Mouse (Mus musculus) embryo, embryonic 9.5 days (tissue): ENCODE measurements around the gene Pcna.
"Not testable (repeated sequence)": the region's sequence is repeated elsewhere in the genome, so short reads cannot be mapped to it uniquely, and the experiment has no call there.

ENCODE experiments used
- DNase-seq: peaks from one replicate; pipeline ENCODE4 v3.0.0-alpha.2; 2017; ENCODE audit errors: extremely low spot score

Pcna gene

GRCm38 (mm10) chr2:132252542-132253528 lies at the start of gene Pcna:
TSS of gene Pcna (minus strand) at chr2:132253314.
- peak; percentile 96 for DNase-seq

DNA sequence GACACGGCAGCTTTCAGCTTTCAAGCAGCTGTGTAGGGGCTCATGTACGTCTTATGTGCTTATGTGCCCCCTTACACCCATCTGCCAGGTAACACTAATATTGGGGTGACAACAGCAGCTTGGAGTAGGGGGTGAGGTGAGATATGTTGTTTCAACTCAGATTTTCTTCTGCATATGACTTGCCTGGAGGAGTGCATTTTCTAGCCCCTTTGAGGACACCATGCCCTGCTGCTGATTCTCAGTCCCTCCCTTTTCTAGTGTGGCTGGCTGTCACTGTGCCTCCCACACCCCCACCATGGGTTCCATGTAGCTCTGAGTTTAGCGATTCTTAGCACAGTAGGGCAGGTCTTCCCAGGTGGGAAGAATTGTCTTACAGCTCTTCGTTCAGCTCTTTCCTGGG lies 48.3 kb upstream of the Pcna start:
- no peak for DNase-seq

DNA sequence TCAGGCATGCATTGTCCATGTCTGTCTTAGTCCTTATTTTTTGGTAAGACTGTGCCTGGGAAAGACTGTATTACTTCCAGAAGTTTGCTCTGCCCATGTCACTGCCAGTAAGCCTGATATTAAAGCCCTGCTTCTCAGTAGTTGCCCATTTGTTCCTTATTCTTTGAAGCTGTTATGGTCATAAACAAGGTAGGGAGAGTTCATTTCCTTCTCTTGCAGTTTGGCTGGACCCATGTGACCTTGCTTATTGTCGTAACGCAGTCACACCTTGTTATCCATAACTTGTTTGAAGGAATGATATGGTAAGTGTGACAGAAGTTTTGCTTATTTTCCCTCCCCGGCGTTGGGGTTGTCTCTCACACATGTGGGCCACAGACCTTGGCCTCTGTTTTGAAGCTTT lies 45.1 kb upstream of the Pcna start:
- DNase-seq = no peak

DNA sequence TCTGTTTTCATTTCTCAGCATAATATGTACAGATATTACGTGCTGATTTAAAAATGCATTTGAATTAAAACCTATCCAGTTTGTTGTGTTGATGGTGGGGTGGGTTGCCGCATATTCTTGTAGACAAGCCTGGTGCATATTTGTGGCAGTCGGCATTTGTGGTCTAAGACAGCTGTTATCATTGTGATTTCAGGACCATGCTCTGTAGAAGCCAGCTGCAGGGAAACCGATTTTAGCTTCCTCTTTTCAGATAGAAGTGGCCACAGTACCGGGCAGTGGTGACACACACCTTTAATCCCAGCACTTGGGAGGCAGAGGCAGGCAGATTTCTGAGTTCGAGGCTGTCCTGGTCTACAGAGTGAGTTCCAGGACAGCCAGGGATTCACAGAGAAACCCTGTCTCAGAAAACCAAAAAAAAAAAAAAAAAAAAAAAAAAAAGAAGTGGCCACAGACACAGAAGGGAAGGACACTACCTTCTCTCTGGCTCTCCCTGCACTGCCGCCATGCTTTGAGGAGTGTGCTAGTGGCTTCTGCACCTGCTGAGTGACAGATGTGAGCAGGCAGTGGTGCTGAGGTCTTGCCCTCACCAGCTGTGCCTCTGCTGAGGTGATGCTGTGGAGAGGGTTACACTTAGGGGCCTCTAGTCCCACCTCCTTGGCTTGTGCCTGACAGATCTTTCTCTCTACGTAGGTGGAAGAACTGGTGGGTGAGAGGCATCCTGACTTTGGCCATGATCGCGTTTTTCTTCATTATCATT lies 40.8 kb upstream of the Pcna start:
- DNase-seq = no peak

GRCm38 (mm10) chr2:132292083-132292482 lies 39.0 kb upstream of the Pcna start:
- DNase-seq = no peak

DNA sequence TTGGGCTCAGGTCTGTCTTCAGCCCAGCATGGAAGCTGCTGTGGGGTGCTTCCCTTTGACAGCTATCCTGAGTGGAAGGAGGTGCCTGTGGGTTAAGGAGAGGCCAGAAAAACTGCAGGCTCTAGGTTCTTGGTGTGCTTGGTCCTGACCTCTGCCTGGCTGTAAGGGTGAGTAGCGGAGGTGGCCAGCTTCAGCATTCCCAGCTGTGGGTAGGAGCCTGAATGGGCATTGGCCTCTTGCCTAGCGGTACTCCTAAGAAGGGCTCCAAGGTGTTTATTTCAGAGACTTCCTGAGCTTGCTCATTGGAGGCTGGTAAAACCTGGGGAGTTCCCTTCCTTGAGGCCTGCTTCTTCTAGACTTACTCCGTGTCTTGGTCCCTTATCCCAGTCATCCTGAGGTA lies 38.2 kb upstream of the Pcna start:
- no peak for DNase-seq

- DNase-seq = no peak
Measured at GRCm38 (mm10) chr2:132290808-132291207, 37.7 kb upstream of the Pcna start.

GRCm38 (mm10) chr2:132289213-132289612 lies 36.1 kb upstream of the Pcna start:
- not testable (repeated sequence) for DNase-seq

- no peak for DNase-seq
Measured at GRCm38 (mm10) chr2:132286376-132287076, 33.4 kb upstream of the Pcna start.

GRCm38 (mm10) chr2:132285722-132286121 lies 32.6 kb upstream of the Pcna start:
- DNase-seq = not testable (repeated sequence)

- no peak for DNase-seq
Measured at GRCm38 (mm10) chr2:132284492-132285139, 31.5 kb upstream of the Pcna start.

DNA sequence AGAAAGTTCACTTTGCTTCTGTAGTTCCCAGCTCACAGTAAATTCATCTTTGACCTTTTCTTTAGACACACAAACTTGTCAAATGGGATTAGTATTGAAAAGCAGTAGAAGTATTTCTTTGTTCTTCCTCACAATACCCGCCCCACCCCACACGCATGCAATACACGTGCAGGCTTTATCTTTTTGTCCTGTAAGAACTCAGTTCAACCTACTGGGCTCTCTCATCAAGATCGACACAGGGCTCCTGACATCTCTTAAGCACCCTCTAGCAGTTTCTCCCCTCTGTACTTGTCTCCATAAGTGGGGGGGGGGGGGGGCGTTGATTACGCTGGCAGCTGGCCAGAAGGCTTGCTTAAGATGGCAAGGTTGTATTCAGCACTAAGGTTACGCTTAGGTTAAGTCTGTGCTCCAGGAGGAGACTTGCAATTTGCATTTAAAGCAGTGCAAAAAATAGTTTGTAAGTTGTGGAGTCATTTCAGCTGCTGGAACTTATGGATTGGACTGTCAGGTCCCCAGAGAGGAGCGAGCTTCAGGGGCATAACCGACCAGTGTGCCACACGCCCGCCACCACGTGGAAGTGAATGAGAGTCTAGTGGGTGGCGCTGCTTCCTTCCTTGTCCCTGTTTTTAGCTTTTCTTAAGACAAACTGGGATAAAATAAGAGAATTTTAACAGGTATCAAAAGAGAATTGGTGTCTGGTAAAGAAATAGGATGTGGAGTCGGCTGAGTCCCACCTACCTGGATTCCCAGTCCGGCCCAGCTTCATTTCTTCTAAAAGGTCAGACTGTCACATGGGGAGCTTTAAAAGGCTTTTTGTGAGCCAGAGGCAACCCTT lies 30.3 kb upstream of the Pcna start:
- DNase-seq = no peak

DNA sequence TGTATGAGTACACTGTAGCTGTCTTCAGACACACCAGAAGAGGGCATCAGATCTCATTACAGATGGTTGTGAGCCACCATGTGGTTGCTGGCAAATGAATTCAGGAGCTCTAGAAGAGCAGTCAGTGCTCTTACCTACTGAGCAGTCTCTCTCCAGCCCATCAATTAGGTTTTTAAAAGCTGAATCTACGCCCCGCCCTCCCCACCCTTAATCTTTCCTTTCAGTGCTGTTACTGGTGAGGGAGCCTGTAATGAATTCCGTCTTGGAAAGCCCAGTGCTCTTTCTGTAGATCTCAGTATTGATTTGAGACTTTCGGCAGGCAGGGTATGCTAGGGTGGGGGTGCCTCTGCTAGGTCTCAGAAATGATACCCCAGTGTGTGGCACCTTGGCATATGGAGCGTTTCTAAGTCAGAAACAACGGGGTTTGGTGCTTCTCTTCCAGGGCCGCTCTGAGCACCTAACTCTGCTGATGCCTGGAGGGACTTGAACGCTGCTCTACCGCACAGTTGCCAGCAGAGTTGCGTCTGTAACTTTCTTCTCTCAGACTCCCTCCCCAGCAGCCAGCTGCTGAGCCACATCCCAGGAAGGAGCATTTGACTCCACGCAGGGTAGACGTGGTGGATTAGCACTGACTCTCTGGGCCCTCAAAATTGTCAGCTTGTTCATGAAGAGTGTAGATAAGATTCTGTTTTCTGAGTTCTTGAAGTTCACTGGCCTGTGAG lies 29.5 kb upstream of the Pcna start:
- DNase-seq = no peak

DNA sequence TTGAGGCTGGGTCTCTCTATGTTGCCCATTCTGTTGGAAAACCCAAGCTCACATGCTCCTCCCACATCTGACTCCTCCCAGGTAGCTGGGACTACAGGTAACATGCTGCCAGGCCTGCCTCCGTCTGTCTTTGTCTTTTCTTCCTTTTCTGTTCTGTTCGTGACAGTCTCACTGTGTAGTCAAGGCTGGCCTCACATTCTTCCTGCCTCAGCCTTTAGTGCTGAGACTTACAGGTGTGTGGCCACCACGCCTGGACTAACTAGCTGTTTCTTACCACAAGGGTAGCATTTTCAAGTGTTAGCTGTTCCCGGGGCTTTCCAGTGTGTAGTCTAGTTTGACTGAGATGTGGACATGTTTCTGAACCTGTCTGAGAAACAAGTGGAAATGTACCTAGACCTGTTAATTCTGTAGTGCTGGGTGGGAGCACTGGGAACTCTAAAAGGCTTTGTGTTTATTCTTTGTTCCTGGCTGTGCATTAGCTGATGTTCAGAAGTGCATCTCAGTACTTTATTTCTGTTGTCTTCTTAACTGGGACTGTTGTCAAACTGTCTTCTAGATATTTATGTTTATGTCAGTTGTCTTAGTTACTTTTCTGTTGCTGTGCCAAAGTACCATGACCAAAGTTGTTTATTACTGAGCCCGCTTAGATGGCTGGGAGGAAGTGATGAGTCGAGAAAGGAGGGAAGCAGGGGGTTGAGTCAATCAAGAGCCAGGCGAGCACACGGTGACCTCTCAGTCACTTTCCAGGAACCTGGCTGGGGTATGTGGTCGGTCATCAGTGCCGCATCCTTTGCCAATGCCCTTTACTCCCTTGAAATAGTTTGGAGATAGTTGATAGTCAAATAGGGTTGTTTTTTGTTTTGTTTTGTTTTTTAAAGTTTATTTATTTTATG lies 28.7 kb upstream of the Pcna start:
- DNase-seq = no peak

- no peak for DNase-seq
Measured at GRCm38 (mm10) chr2:132280518-132281120, 27.5 kb upstream of the Pcna start.

- no peak for DNase-seq
Measured at GRCm38 (mm10) chr2:132279978-132280377, 26.9 kb upstream of the Pcna start.

DNA sequence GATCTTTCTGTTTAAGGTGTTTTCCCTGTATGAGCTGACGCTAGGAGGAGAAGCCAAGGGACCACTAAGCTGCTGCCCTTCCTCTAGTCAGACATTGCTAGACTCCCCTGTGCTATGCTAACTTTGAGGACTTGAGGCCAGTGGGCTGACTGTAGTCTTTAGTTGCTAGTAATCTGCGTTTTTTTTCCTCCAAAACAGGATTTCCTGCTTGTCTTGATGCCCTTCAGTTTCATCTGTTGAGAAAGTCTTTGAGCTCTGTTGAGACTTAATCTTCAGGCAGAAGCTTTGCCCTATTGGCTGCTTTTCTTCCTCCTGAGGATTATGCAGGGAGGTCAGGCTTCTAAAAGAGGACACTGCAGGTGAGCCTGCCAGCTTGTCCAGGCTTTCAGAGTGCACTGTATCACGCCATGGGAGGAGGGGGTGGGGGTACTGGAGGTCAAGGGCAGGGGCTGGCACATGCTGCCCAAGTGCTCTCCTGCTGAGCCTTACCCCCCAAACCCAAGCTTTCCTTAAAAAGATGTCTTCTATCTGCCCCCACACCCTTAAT lies 26.3 kb upstream of the Pcna start:
- DNase-seq = no peak

DNA sequence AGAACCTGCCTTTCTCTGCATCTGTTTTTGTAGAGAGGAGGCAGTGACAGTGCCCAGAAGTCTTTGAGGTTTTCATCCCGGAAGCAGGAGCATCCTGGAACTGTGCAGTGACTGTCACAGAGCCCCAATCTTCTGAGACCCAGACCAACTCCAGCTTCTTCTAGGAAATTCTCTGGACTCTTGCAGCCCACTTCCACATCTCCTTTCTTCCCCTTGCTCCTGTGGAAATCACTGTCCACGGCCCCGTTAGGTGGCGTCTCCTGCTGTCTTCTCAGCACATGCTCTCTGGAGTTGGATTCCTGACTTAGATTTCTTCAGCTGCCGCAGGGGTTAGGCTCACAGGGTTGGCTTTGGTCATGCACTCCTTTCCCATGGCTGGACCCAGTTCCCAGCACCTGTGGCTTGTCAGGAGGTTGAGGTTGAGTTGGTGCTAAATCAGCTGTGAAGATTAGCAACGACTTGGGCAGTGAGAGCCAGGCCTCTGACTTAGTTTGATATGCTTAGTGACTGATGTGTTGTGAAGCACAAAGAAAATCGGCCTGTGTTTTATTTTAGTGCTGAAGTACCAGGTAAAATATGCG lies 25.2 kb upstream of the Pcna start:
- DNase-seq = no peak
